Mouse (Mus musculus) 3T3-L1 (cell line): Measurements from ENCODE around the gene Sstr5.

Experiments used
- DNase-seq: peaks from one replicate; pipeline ENCODE4 v3.0.0-alpha.2; 2015; ENCODE audit warnings: low read depth, low spot score

Gene Sstr5

DNA sequence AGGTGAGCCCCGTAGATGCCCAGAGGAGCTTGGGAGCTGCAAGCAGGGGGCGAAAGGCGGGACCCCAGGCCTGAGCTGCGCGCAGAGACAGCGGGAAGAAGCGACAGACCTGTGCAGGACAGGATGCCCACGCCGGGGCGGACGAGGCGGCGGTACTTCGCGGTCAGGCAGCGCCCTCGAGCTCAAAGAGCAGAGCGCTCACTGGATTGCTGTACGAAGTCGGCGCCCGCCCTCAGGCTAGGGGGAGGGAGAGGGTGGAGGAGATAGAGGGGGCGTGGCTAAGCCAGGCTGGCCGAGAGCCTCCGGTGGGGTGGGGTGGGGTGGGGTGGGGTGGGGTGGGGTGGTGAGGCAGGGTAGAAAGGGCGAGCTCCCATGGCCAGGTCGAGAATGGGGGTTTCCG is at the start of gene Sstr5:
TSS of gene Sstr5 (minus strand) at position 276 of the 400 bp plus-strand sequence.
- DNase-seq, result no peak

DNA sequence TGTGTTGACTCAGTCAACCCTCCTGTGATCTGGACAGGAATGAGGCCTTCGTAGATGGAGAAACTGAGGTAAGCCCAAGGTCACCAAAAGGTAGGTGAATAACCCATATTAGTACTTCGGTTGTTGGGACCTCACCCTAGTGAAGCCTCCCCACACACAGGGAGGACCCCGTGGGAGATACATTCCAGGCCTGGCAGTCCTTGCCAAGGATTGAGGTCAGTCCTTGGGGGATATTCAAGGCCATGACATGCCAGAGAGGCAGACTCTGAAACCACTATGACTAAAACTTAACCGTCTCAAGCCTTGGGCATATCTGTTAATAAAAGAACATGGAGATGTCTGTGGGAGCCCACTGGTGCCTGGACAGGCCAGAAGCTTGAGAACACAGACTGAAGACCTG is 44.7 kb upstream of the Sstr5 start:
- DNase-seq, result peak; percentile 43

DNA sequence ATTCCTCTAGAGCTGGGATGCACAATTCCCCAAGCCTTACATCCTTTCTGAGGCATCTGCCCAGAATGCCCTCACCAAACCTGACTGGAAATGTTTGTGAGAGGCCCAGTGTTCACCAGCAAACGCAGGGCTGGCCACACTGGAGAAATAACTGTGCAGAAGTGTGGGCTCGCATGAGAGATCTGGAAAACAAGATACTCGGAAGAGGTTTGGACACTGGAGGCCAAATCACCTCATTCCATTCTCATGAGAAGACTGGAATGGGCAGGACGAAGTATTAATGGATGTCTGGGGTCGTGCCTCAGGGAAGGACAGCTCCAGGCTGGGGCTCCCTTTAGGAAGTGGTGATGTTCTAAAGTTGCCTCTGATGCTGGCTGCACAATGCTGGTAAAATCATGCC is 43.6 kb upstream of the Sstr5 start:
- DNase-seq, result peak; percentile 57

DNA sequence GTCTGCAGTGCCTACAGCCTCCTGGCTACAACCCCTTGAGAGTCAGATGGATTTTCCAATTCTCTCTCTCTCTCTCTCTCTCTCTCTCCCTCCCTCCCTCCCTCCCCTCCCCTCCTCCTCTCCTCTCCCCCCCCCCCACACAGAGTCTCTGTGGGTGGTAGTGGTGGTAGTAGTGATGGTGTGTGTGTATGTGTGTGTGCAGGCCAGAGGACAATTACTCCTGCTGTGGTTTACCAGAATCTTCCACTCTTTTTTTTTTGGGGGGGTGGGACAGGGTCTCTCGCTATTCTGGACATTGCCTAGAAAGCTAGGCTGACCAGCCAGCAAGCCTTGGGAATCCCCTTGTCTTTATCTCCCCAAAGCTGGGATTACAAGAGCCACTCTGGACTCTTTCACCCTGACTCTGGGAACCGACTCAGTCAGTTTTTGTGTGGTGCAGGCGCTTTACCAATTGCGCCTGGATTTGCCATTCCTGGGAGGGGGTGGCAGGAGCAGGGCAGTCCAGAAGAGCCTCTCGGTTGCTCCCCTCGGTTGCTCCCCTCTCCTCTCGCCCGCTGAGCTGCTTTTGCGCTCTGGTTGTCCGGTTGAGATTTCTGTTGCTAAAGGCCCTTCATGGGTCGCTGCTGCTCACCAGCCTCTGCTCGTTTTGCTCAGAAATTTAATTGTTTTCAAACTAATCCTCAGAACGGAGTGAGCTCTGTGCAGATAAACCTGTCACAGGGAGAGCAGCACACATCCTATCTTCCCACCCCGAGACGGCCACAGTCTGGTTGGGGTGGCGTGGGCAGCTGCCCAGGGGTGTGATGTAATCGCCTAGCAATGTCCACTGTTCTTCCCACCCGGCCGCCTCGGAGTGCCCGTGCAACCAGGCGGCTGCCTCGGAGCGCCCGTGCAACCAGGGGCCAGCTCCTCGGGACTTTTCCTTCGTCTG is 42.1 kb upstream of the Sstr5 start:
- DNase-seq, result peak; percentile 66

DNA sequence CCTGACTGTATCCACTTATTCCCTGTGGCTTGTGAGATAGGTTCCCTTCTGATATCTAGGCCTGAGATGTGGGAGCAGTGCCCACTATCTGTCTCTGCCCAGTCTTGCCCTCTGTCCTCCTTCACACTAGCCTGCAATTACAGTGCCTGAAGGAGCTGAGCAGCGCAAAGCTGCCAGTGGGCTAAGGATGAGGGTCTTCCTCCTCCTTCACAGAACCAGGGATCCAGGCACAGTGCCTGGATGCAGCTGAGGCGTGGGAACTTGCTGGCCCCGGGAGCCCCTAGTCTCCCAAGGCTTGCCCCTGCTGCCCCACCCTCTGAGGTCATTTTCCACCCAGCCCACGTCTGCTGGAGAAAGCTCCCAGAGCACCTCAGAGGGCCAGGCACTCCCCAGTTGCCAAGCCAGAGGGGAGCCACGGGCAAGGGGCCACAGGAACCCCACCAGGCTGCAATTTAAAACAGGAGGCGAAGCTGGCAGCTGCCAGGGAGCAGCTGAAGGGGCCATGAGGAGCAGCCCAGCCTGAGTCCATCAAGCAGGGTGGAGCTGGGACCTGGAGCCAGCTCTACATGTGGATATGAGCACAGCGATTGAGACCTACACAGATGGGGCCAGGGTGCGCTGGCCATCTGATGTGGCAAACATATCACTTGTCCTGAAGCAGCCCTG is 33.4 kb upstream of the Sstr5 start:
- no peak for DNase-seq

DNA sequence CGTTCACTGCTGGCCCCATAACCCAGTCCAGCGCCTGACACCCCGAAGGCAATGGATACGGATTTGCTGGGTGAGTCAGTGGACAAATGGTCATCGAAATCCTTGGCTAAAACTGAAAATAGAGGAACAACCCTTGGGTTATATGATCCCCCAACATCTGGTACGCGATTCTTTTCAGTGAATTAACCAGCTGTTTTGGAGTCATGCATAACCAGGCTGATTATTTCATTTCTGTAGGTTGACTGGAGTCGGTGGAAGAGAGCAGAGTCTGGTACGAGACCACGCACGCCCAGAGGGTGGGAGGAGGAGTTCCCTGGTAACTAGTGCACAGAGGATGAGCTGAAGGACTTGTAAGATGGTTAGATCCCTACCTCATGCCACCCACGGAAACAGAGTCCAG is 25.0 kb upstream of the Sstr5 start:
- no peak for DNase-seq

DNA sequence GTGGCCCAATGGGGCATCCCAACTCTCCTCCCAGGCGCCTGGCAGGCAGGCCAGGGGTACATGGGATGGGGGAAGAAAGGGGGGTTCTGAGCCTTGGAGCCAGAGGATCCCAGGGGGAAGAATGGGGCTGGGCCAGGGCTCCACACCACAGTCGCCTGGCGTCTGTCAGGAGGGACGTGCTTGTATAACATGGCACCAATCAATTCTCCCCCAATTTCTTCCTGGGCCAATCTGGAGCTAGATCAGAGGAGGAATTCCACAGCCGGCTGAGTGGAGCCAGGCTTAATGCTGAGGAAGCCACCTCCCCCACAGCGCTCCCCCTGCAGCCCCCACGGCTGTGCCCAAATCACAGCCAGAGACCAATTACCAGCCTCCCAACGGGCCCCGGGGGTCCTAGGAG is 23.4 kb upstream of the Sstr5 start:
- no peak for DNase-seq

DNA sequence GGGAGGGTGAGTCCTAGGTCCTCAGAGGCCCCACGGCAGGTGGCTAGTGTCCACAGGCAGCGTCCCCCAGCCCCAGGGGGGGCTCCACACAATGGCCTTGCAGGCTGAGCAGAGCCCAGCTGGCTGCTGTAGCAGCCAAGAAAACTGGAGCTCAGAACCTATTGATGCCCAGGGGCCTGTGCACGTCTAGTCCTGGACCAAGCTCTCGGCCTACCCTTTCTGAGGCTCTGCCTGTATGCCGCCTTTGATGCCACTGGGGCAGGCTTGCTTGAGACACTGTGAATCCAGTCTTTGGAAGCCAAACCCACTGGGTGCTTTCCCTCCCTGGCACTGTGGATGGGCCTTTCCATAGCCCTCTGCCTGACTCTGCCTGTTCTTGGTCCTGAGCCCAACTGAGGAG is 22.4 kb upstream of the Sstr5 start:
- no peak for DNase-seq

DNA sequence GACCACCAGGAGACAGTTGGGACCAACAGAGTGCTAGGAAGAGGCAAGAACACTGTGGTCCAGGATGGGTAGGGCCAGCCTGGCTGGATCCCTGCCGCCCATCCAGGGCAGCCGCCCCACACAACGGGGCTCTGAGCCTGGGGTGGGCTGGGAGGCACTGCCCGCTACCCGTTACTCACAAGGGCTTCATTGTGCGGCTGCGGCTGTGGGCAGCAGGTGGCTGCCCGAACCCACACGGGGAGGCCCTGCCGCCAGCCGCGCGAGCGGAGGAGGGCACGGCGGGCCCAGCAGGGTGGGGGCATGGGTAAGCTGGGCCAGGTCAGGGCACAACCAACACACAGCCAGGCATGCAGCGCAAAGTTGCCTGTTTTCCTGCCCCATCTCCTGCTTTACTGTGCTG is 21.1 kb upstream of the Sstr5 start:
- no peak for DNase-seq

DNA sequence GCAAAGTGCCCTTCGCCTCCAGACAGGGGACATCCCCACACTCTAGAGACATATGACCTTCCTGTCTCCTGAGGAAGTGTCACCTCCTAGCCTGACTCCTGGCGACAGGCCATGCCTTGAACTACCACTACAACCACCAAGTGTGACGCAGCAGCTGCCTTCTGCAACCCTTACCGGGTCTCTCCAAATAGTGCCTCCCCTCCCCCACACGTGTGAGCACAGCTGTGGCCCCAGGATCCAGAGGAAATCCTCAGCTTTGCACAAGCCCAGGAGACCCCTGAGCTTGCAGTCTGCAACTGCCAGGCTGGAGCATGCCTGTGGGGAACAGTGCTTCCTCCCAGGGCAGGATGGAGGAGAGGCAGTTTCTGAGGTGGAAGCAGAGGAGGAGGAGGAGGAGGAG is 19.2 kb upstream of the Sstr5 start:
- DNase-seq, result no peak

DNA sequence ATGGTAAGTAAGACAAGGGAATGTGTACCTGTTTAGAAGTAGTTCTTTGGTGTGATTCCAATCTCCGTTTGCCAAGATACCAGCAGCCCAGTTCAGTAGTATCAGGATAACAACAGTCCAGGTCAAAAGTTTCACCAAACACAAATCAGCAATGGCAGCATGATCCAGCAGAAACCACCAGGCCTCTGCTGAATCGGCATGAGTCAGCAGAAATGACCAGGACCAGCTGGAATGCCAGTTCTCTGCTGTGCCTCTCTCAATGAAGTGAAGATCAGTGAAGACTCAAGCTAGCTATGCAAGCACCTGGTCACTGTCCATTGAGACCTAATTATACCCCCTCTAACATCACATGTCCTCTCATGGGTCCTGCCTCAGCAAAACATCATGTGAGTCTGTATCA is 17.0 kb upstream of the Sstr5 start:
- DNase-seq, result peak; percentile 30

DNA sequence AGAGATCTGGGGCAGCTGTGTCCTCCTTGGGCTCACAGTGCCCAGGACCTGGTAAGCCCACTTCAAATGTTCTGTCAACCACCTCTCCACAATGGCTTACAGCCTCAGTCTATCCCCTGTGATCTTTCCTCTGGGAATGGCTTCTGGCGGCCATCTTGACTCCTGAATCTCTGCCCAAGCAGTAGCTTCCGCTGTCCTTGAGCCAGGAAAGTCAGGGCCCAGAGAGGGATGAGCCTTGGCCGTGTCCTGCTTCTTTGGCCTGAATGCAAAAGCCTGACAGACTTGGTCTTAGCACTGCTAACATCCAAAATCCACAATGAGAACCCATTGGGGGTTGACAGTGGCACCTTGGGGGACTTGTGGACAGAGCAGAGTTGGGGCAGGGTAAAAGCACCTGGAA is 14.8 kb upstream of the Sstr5 start:
- no peak for DNase-seq

DNA sequence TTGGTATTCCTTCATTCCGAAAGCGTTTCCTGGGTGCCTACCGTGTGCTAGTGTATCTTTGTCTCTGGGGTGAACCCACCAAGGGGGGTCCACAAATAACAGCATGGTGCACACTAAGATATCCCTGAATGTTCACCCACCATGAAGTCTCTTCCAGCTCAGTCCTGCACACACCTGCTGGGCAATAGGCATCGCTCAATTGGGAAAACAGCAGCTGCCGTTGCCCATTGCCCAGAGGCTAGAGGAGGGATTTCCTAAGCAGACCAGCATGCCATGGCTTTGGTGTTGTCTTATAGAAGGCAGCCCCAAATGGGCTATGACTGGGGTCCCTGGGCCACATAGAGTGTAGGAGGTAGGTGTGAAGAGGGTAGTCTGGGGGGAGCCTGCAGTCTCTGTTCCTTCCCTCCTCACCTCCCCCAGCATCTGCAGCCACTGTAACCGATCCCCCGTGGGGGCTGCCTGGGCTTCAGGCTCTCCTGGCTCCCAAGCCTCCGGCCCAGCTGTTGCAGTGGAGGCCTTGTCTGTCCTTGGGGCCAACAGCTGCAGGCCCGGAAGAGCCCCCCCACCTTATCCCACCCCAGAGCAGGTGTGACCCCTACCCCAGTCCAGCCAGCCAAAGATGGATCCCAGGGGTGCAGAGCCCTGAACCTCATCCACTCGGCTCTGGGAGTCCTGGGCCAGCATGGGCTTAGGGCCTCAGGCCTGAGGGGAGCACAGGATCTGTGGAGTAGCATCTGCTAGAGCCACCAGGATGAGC is 13.2 kb upstream of the Sstr5 start:
- no peak for DNase-seq

DNA sequence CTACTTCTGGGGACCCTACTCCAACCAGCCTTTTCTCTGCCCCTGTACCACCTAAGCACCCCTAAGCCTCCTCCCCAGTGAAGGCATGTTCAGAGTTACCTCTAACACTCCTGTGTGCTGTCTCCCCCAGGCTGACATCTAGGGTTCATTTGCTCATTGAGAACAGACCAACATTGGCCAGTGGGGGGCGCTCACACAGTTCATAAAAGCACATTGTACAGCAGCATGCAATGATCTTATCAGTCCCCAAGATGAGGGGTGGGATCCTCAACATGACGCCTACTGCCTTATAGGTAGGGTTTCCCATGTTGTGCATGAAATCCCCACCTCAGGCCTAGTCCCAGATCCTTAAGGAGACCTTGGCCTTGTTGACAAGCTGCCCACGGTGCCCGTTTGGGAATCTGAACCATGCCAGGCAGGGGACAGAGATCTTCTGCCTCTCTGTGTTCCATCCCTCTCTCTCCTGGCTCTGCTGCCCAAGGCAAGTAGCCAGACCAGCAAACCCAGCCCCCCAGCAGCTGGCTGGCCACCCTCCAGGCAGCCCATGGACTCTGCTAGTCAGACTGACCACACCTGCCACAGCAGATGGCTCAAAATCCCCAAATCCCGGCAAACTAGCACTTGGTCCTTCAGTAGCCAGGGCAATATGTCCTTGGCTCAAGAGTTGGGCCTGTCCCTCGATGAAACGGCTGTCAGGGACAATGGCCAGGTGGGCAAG is 11.9 kb upstream of the Sstr5 start:
- DNase-seq, result peak; percentile 55

DNA sequence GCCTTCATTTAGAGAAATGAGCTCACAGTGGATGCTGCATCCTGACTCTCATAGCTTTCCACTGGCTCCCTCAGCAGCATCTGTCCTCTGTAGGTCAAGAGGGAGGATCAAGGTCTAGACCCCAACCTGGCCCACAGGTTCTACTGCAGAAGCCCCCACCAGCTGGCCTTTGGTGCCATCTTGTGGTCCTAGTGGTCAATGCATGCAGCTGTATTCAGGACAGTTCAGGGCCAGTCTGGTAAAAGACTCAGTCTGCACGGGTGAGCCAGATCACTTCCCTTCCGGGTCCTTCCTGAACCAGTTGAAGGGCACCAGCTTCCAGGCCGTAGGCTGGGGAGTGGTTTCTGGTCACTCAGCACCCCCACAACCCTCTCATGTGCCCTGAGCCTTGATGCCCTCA is 10.7 kb upstream of the Sstr5 start:
- DNase-seq, result peak; percentile 75

DNA sequence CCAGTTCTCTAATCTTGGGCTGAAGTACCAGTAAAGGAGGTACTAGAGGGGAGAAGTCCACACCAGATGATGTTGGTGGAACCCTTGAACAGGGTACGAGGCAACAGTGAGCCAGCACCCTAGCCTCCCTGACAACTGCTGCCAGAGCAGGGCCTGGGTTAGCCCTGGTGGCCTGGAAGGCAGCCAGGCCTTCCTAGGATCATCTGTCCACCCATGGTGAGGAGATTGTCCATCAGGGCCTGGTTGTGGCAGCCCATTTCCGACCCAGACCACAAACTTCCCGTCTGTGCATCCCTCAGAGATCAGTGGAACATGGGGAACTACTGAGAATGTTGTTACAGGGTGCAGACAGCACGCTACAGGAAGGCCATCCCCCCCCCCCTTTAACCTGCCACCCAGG is 5.5 kb upstream of the Sstr5 start:
- DNase-seq, result no peak

DNA sequence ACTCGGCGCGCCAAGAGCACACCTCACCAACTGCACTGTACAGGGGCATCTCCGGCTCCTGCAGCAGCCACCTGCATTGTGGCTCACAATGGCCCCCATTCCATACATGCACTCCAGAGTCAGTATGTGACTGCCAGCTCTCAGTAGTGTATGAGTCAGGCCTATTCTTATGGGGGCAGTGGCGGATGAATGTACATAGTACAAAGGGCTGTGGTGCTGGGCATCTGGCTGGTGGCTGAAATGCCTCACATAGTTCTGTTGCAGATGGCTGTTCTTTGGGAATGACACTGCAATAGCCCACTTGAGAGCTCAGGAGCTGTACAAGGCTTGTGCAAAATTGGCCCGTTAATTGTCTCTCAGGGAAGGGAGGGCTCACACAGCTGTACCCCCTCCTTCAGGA is 15.0 kb downstream of the Sstr5 start:
- DNase-seq, result peak; percentile 21

DNA sequence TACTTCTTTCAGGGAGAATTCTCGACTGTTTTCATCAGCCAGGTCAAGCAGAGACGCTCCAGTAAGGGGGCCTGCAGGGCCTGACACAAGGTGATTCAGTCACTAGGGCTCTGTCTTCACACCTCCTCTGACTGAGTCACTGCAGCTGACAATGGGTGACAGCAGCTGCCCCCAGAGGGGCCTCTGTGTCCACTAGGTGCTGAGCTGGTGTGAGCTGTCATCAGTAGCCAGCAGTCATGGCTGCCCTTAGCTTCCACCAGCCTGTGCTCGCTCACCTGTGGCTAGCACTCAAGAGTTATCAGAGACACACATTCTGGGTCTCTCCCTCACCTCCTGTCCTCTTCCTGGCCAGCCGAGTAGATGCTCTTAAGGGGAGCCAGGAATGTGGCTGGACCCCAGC is 16.3 kb downstream of the Sstr5 start:
- DNase-seq, result no peak

DNA sequence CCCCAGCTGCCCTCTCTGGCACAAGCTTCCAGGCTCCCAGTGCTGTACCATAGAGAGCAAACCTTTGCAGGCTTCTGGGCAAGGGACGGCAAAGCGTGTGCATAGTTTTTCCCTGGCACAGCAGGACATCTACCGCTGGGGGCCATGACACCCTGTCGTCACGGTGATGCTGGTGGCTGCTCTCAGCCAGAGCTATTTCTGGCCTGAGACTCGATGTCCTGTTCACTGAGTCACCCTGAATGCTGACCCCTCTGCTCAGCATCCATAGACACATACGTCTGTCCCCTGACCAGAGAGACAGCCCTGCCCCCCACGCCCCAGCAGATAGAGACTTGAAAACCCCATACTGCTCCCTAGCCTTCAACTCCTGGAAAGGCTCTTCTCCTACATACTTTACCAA is 16.9 kb downstream of the Sstr5 start:
- DNase-seq, result no peak

DNA sequence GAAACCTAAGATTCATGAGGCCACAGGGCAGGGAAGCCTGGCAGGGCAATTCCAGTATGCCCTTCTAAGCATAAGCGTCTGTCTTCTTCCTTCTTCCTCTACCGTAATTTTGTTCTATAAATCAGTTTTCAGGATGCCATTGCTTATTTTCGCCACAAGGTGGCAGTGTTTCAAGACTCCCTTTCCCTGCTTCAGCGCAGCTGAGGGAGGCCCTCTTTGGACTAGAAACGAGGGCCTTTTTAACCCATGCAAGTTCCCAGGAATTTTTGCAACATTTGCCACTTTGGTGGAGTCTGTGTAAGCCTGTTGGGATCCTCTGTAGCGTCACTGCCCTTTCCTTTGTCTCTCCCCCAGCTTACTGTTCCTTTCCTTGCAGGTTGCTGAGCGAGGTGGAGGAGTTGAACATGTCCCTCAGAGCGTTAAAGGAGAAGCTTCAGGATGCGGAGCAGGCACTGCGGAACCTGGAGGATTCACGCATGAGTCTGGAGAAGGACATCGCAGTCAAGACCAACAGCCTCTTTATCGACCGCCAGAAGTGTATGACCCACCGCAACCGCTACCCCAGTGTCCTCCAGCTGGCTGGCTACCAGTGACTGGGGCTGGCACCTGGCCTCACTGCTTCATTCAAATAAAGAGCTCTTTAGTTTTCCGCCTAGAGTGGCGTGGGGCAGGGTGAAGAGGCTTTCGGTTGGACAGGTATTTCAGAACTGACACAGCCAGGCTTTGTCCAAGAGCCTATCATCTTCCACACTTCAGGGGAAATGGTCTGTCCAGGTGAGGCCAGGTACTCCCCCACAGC is 20.9 kb downstream of the Sstr5 start:
- DNase-seq, result peak; percentile 83
